Mouse (Mus musculus): ENCODE measurements around the gene Trpm5.

- TF ChIP-seq POLR2A (IDR thresholded peaks at IDR 0.05; ENCODE audit: low read depth, low read length) (no peak), CTCF (IDR thresholded peaks at IDR 0.05; ENCODE audit: extremely low read depth, insufficient read depth, insufficient read length, insufficient replicate concordance) (no peak)
Measured at GRCm38 (mm10) chr7:143034112-143034511, 60.3 kb downstream of the Trpm5 start.
